Mouse (Mus musculus) common myeloid progenitor, adult 5-6 weeks (primary cell): Measurements from ENCODE around the gene Stard13. TPM values are rescaled to one million over a fixed set of nuclear protein-coding genes. Genes with fewer than 3 reads are reported as not detected.

Source experiments
- total RNA-seq: library from RNA; stranded (forward); fragments of 200-1000, 187-1606 nt; gene quantifications from 2 replicates; pipeline ENCODE4 v1.2.3, GENCODE M21; 2017

The Stard13 gene
- total RNA-seq, 1 experiment from 2014 or later, result 0.69 TPM

Other genes starting within 250 kb of the Stard13 start
- not detected in 2 replicates for gene Gm42906, start 194.3 kb upstream of the Stard13 start, total RNA-seq